Mouse (Mus musculus) small intestine, adult 2 months (tissue): Measurements from ENCODE around the gene Tnfrsf11a.

Source experiments
- CTCF ChIP-seq: fragments of 200-500 bp; IDR thresholded peaks from 2 replicates; pipeline ENCODE4 v1.5.1; 2012; ENCODE audit warnings: low read depth, mild to moderate bottlenecking, control low read depth, inconsistent platforms, low read length, moderate library complexity, mixed read lengths; ENCODE audit not compliant: insufficient replicate concordance, insufficient read length; ENCODE audit errors: extremely low read depth
- POLR2A ChIP-seq: fragments of 200-500 bp; IDR thresholded peaks from 2 replicates; pipeline ENCODE4 v1.6.1; 2012; ENCODE audit warnings: low read depth, mild to moderate bottlenecking, control low read depth, inconsistent platforms, low read length, moderate library complexity

DNA sequence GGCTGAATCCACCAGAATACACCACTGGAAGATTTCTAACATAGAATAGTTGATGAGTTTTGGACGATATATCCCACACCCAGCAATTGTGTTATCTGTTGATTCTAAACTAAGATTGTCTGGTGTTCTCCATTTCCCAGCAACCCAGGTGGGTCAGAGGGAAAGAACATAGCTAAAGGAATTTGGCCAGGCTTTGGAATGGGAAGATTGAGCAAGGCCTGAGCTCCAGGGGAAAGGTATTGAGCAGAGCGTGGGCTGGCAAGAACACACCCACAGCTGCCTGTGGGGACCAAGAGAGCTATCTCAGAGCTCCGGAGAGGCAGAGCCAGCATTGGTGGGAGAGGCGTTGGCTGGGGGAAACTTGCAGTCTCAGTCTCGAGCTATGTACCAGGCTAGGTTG lies 97.3 kb downstream of the Tnfrsf11a start:
- no peak for TF ChIP-seq CTCF
- TF ChIP-seq POLR2A = no peak
